Mouse (Mus musculus) liver, embryonic 14.5 days (tissue): ENCODE data around the gene Zfp995.

Source experiments
- CTCF ChIP-seq: IDR thresholded peaks from 2 replicates; pipeline ENCODE4 v1.5.1; 2016; ENCODE audit warnings: antibody characterized with exemption, low read depth, control low read depth
- EP300 ChIP-seq: IDR thresholded peaks from 2 replicates; pipeline ENCODE4 v1.6.1; 2016; ENCODE audit warnings: antibody characterized with exemption, low read depth

DNA sequence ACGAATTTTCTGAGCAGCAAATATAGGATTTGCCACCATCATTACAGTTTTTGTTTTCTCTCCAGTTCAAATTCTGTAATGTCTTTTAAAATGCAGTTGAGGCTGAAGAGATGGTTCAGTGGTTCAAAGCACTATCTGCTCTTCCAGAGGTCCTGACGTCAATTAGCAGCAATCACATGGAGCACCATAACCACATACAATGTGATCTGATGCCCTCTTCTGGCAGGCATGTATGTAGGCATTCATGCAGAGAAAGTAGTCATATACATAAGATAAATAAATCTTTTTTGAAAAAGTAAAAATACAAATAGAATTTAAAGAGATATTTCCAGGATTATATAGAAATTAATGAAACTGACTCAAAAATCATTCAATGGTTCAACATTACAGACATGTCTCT lies 71.2 kb downstream of the Zfp995 start:
- TF ChIP-seq CTCF, result peak; percentile 16; the same call in 1 of the 2 replicates
- no peak for TF ChIP-seq EP300
